Comparison of ENCODE assay signal across 18 mouse cellular contexts in the genomic region with DNA sequence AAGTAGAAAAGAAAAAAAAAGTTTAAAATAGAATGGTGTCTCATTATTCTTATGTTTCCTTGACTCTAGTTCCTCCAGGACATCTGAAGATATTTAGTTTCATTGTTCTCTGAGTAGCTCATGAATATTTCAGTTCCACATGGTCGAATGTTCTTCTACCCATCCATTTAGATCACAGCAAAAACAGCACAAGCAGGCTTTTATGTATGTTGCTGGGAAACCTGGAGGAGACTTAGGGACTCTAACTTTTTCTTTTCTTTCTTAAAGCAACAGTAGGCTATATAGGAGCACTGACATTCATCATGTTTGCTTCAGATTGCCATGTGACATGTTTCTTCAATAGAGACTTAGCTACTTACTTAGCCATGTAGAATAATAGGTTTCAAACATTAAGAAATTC.
A peak's percentile ranks its signal among the peaks of the same experiment; 100 is the strongest.
DNase-seq lines count a peak whose midpoint lies in the region; ATAC-seq and TF ChIP-seq lines count a peak whose summit lies in the region.
"Had no signal": no experiment of that assay in that cellular context is flagged by ENCODE, and none has a peak within 500 bp of the region (broad histone marks: within the 10 kb centered on the region; RNA-seq: fewer than 3 reads in every experiment).

No protein-coding gene starts in this region.

- H3K4me2 ChIP-seq in hindbrain, embryonic 11.5 days (replicated peaks; ENCODE audit: low read depth, low read length) = no peak overlapping the region
- no peak overlapping the region for H3K4me2 ChIP-seq in hindbrain, embryonic 12.5 days (replicated peaks)
- H3K4me2 ChIP-seq in midbrain, embryonic 12.5 days (replicated peaks) = no peak overlapping the region
- no peak overlapping the region for H3K4me2 ChIP-seq in midbrain, embryonic 16.5 days (ENCODE audit: low read length)
- H3K4me2 ChIP-seq: embryonic facial prominence, embryonic 13.5 days; heart, embryonic 12.5 days; hindbrain, embryonic 15.5 days had no signal

- peak; percentile 1 for DNase-seq in embryo, embryonic 11 days
- DNase-seq in embryo, embryonic 9.5 days (ENCODE audit: extremely low spot score) = no peak
- peak; percentile 2 for DNase-seq in hindbrain, embryonic 11.5 days (ENCODE audit: low spot score)
- DNase-seq in brain, embryonic 14.5 days (ENCODE audit: low read depth) = peak; percentile 14
- no peak for DNase-seq in gastrocnemius, postnatal 25 days
- DNase-seq: adrenal gland, postnatal 10 days; cerebellum, adult 11-12 months; cerebellum, adult 9-10 months; cerebellum, postnatal 25 days; gastrocnemius, postnatal 14 days; kidney, adult 11 months had no signal

- H3K36me3 ChIP-seq in hindbrain, embryonic 11.5 days (ENCODE audit: control insufficient read depth, insufficient read depth, low read length) = no peaks in the 10 kb centered on the region
- no peaks in the 10 kb centered on the region for H3K36me3 ChIP-seq in hindbrain, embryonic 12.5 days
- no peaks in the 10 kb centered on the region for H3K36me3 ChIP-seq in midbrain, embryonic 12.5 days
- no peaks in the 10 kb centered on the region for H3K36me3 ChIP-seq in midbrain, embryonic 16.5 days (ENCODE audit: control insufficient read depth, insufficient read depth, low read length)
- H3K36me3 ChIP-seq: embryonic facial prominence, embryonic 13.5 days; heart, embryonic 12.5 days; hindbrain, embryonic 15.5 days had no signal

- WGBS in hindbrain, embryonic 11.5 days = 36% methylated on average over 1 of the region's 1 CpGs
- 17% methylated on average over 1 of the region's 1 CpGs for WGBS in hindbrain, embryonic 12.5 days
- 22% methylated on average over 1 of the region's 1 CpGs for WGBS in midbrain, embryonic 12.5 days
- 12% methylated on average over 1 of the region's 1 CpGs for WGBS in midbrain, embryonic 16.5 days

- no peak overlapping the region for H3K9ac ChIP-seq in hindbrain, embryonic 11.5 days (ENCODE audit: low read depth, low read length)
- H3K9ac ChIP-seq in hindbrain, embryonic 12.5 days = no peak overlapping the region
- H3K9ac ChIP-seq in midbrain, embryonic 12.5 days (replicated peaks) = no peak overlapping the region
- no peak overlapping the region for H3K9ac ChIP-seq in midbrain, embryonic 16.5 days (ENCODE audit: low read depth, low read length)
- H3K9ac ChIP-seq: embryonic facial prominence, embryonic 13.5 days; heart, embryonic 12.5 days; hindbrain, embryonic 15.5 days had no signal

- H3K27ac ChIP-seq in hindbrain, embryonic 11.5 days (ENCODE audit: low read depth, low read length) = no peak overlapping the region
- H3K27ac ChIP-seq in hindbrain, embryonic 12.5 days = no peak overlapping the region
- no peak overlapping the region for H3K27ac ChIP-seq in midbrain, embryonic 12.5 days (replicated peaks)
- no peak overlapping the region for H3K27ac ChIP-seq in midbrain, embryonic 16.5 days (ENCODE audit: low read length)
- H3K27ac ChIP-seq: embryonic facial prominence, embryonic 13.5 days; hindbrain, embryonic 15.5 days had no signal

- peak; percentile 56; the same call in 1 of the 2 replicates for ATAC-seq in hindbrain, embryonic 11.5 days (ENCODE audit: low FRiP score)
- no peak for ATAC-seq in hindbrain, embryonic 12.5 days (ENCODE audit: low FRiP score)
- 0 out of 2 replicates have a peak, but pooled peaks have one; percentile 38 for ATAC-seq in midbrain, embryonic 12.5 days (ENCODE audit: low FRiP score, low read depth)
- ATAC-seq in midbrain, embryonic 16.5 days = no peak
- ATAC-seq: forebrain, embryonic 14.5 days had no signal

- no peaks in the 10 kb centered on the region for H3K4me1 ChIP-seq in hindbrain, embryonic 11.5 days (replicated peaks; ENCODE audit: control insufficient read depth, insufficient read depth, low read length)
- H3K4me1 ChIP-seq in hindbrain, embryonic 12.5 days = no peaks in the 10 kb centered on the region
- no peaks in the 10 kb centered on the region for H3K4me1 ChIP-seq in midbrain, embryonic 12.5 days
- H3K4me1 ChIP-seq in midbrain, embryonic 16.5 days (ENCODE audit: control insufficient read depth, insufficient read depth, low read length) = no peaks in the 10 kb centered on the region
- H3K4me1 ChIP-seq: embryonic facial prominence, embryonic 13.5 days; heart, embryonic 12.5 days; hindbrain, embryonic 15.5 days had no signal

- TF ChIP-seq POLR2A in brain, embryonic 14.5 days (IDR thresholded peaks at IDR 0.05; ENCODE audit: borderline replicate concordance, extremely low read depth, insufficient read depth, insufficient read length, poor library complexity, severe bottlenecking) = no peak

- no peaks in the 10 kb centered on the region for H3K9me3 ChIP-seq in hindbrain, embryonic 11.5 days (ENCODE audit: control insufficient read depth, low read length)
- H3K9me3 ChIP-seq in hindbrain, embryonic 12.5 days (replicated peaks) = no peaks in the 10 kb centered on the region
- no peaks in the 10 kb centered on the region for H3K9me3 ChIP-seq in midbrain, embryonic 12.5 days
- no peaks in the 10 kb centered on the region for H3K9me3 ChIP-seq in midbrain, embryonic 16.5 days (replicated peaks; ENCODE audit: control insufficient read depth, low read length, poor library complexity, severe bottlenecking)
- H3K9me3 ChIP-seq: embryonic facial prominence, embryonic 13.5 days; heart, embryonic 12.5 days; hindbrain, embryonic 15.5 days had no signal

- H3K4me3 ChIP-seq in hindbrain, embryonic 11.5 days (ENCODE audit: low read depth, low read length) = no peak overlapping the region
- H3K4me3 ChIP-seq in hindbrain, embryonic 12.5 days = no peak overlapping the region
- H3K4me3 ChIP-seq in midbrain, embryonic 12.5 days = no peak overlapping the region
- no peak overlapping the region for H3K4me3 ChIP-seq in midbrain, embryonic 16.5 days (ENCODE audit: low read depth, low read length)
- H3K4me3 ChIP-seq: embryonic facial prominence, embryonic 13.5 days; heart, embryonic 12.5 days; hindbrain, embryonic 15.5 days had no signal

- no peaks in the 10 kb centered on the region for H3K27me3 ChIP-seq in hindbrain, embryonic 11.5 days (ENCODE audit: control insufficient read depth, insufficient read depth, low read length)
- H3K27me3 ChIP-seq in hindbrain, embryonic 12.5 days = no peaks in the 10 kb centered on the region
- H3K27me3 ChIP-seq in midbrain, embryonic 12.5 days = no peaks in the 10 kb centered on the region
- H3K27me3 ChIP-seq in midbrain, embryonic 16.5 days (ENCODE audit: control insufficient read depth, insufficient read depth, low read depth, low read length) = no peaks in the 10 kb centered on the region
- H3K27me3 ChIP-seq: embryonic facial prominence, embryonic 13.5 days; heart, embryonic 12.5 days; hindbrain, embryonic 15.5 days had no signal

- no peak for TF ChIP-seq CTCF in brain, embryonic 14.5 days (IDR thresholded peaks at IDR 0.05; ENCODE audit: borderline replicate concordance, extremely low read depth, insufficient read depth, insufficient read length)

Comparison
In these comparisons a context has a peak if more than half of its experiments do, and no peak if none do; other contexts are left out.
1. DNase-seq: peak in embryo, embryonic 11 days (single experiment), hindbrain, embryonic 11.5 days (single experiment) and brain, embryonic 14.5 days (single experiment); none in embryo, embryonic 9.5 days (single experiment) and gastrocnemius, postnatal 25 days (single experiment).
2. ATAC-seq: peak in hindbrain, embryonic 11.5 days (single experiment) and midbrain, embryonic 12.5 days (single experiment); none in hindbrain, embryonic 12.5 days (single experiment) and midbrain, embryonic 16.5 days (single experiment).